Mouse (Mus musculus) ovary, postnatal 14 days (tissue): ENCODE measurements at regions not wholly inside any gene's neighbourhood (a gene's known extent, or its start where the extent isn't known, plus 50 kb on each side); places are given as distances from the start of the nearest gene placed in this dataset.
A peak's percentile ranks its signal among the peaks of the same experiment; 100 is the strongest.

ENCODE experiments used
- DNase-seq: peaks from one replicate; pipeline ENCODE4 v3.0.0; 2022; ENCODE audit warnings: low spot score

GRCm38 (mm10) chr2:80717979-80718378, 100.9 kb downstream of the Nup35 start:
- no peak for DNase-seq

GRCm38 (mm10) chr2:80724085-80724484, 107.0 kb downstream of the Nup35 start:
- no peak for DNase-seq

GRCm38 (mm10) chr2:80731324-80731723, 114.3 kb downstream of the Nup35 start:
- DNase-seq = no peak

DNA sequence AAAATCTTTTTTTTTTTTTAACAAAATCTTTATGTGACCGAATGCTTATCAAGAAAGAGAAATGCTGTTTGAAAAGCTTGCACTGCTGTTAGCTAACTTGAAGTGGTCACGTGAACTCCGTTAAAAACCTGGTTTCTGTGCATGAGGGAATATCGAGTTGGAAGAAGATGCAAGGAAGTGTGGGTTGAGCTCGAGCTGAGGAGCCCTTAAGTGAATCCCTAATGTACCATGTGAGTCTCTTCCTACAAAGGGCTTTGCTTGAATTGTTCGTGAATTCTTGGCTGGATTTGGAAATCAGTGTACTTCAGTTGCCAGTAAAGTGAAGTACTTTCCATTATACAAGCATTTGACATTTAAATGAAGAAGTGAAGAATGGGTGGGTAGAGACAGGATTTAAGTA, 129.7 kb downstream of the Nup35 start:
- no peak for DNase-seq

DNA sequence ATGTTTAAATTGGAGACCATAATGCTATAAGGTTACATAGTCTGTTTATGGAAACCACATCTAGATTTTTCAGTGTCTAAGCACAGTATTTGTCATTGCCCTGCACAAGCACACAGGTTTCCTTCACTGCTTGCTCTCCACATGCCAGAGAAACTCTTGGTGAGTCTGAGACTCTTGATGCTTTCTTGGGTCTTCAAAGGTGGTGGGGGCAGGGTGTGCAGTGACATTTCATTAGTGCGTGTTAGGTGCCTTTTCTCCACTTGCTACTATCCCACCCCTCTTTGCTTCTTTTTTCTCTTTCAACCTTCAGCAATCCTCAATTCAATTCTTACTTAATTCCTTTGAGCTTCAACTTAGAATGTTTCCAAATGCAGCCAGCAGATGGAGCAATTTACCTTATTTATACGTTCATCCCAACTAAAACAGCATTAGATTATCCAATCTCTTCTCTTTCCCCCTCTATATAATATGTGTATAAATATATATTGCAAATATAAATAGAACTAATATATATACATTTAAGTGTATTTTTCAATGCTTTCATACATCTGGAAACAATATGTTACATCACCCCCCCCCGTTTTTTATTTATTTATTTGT, 145.1 kb downstream of the Nup35 start:
- DNase-seq = peak; percentile 13

DNA sequence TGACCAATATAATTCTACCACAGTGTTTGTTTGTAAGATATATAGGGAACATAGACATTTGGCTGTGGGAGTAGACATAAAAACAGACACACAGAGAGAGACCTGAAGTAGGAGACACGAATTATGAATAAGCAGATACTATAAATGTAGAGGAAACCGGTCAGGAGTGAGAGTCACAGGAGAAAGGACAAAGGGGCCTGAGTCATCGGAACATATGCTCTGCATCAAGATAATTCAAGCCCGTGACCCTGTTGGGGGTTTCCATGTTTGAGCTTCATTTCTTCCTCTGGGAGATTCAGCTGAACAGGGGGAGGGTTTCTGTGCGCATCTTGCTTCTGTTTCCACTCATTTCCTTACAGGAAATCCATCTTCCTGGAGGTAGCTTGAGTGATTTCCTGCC, 154.1 kb downstream of the Nup35 start:
- no peak for DNase-seq

DNA sequence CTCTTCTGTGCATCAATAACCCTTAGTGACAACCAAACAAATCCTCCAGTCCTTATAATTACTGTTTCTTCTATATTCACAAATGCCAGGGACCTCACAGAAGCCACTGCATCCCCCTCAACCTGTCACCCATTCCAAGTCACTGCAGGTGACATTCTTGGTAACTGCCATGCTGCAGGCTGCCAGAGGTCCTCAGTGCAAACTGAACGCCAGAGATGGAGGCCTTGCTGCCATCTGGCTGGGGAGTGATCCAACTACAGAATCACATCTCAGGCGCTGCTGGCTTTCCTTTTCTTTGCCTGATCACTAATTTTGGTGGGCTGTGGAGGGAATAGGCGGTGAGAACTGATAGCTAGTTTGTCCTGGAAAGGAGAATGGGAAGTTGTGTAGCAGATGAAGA, 155.4 kb downstream of the Nup35 start:
- no peak for DNase-seq

- DNase-seq = no peak
These were observed 169.3 kb downstream of the Nup35 start for GRCm38 (mm10) chr2:80786370-80786769.

DNA sequence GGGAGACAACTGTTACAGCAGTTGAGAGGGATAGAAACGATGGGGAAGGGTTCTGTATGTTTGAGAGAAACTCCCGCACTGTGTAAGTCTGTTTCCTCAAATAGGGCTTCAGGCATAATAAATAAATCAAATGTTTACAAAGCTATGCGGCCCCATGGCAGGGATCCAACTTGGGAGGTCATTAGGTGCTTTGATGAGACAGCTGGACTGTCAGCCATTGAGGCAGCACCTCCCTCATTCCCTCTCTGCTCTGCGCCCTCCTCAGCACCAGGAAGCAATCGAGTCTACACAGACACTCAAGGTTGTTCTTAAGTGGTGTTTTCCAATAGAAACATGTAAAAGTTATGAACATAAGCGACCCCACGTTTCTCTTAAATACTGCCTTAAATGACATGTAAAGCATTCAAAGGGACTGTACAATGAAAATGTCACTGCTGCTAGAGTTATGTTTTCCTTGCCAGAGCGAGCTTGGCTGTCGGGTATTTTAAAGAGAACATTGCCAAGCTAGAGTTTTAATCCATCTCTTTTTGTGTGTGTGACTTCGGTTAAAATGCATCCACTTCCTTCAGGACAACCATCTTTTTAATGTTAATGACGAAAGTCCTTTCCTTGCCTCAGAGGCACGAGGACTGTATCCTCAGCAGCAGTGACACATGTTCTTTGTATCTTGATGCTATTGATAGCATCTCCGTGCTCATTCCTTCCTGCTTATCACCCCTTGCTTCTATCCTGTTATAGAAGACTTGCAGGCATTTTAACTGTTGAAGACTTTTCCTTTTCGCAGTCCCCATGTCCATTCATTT, 176.5 kb downstream of the Nup35 start:
- DNase-seq = no peak

DNA sequence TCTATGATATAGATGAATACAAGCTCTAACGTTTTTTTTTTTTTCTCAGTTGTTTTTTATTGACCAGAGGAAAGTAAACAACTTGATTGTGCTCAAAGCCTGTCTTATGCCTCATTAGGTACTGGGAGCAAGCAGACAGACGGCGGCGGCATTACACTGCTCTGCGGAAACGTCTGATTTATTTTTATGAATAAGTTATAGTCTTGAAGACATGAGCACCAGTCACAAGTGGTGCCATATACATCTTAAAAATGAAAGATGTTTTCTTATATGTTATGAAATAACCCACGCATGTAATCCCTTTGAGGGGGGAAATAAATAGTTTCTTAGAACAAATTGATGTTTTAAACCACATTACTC, 177.1 kb downstream of the Nup35 start:
- no peak for DNase-seq

GRCm38 (mm10) chr2:80819268-80819667, 202.2 kb downstream of the Nup35 start:
- DNase-seq = no peak

GRCm38 (mm10) chr2:80851056-80851455, 234.0 kb downstream of the Nup35 start:
- DNase-seq = no peak

DNA sequence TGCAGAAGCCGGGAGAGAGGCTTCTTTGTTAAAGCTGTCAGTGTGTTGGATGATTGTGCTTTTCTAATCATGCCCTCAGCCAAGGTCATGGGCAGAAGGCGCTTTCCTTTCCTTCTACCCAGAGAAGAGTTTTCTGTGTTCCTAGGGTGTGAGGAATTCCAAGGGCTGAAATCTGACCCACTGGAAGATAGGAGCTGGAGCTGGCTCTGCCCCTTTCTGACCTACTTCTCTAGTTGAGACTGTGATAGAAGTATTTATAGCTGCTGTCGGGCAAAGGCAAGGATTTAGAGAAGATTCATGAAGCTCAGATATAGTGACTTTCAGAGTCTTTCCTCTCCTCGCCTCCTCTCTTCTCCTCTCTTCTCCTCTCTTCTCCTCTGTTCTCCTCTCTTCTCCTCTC, 238.2 kb downstream of the Nup35 start:
- DNase-seq = no peak

GRCm38 (mm10) chr2:80870046-80870445, 253.0 kb downstream of the Nup35 start:
- DNase-seq = no peak

GRCm38 (mm10) chr2:80870458-80870857, 253.4 kb downstream of the Nup35 start:
- no peak for DNase-seq

- DNase-seq = no peak
These were observed 254.3 kb downstream of the Nup35 start for GRCm38 (mm10) chr2:80871356-80871755.

DNA sequence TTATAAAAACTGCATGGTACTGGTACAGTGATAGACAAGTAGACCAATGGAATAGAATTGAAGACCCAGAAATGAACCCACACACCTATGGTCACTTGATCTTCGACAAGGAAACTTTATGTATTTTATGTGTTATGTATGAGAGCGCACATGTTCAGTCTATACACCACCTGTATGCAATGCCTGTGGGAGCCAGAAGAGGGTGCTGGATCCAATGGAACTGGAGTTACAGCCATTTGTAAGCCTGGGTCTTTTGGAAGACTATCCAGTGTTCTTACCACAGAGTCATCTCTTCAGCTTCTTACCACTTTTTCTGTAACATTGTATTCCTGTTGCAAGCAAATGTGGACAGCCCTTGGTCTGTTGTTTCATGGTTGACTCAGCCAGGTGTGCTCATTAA, 261.4 kb downstream of the Nup35 start:
- no peak for DNase-seq

DNA sequence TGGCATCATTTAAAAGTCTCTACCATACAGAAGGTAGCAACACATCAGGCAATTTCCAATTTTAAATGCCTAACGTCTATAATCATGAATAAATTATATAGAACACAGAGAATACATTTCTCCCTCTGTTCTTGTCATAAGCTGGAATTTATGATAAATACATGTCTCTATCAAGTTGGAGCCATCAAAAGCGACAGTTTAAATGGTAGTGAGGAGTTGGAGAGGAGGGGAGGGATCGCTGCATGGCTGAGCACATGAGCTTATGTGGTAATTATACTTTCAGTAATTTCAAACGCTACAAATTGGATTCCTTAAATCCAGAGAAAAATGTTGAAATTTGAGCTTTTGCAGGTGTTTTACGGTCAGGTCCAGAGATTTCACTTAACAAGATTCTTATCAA, 267.2 kb downstream of the Nup35 start:
- no peak for DNase-seq

- DNase-seq = no peak
These were observed 285.0 kb downstream of the Nup35 start for GRCm38 (mm10) chr2:80902050-80902449.

- no peak for DNase-seq
These were observed 296.4 kb downstream of the Nup35 start for GRCm38 (mm10) chr2:80913478-80913877.

GRCm38 (mm10) chr2:80945521-80945920, 328.5 kb downstream of the Nup35 start:
- DNase-seq = no peak

DNA sequence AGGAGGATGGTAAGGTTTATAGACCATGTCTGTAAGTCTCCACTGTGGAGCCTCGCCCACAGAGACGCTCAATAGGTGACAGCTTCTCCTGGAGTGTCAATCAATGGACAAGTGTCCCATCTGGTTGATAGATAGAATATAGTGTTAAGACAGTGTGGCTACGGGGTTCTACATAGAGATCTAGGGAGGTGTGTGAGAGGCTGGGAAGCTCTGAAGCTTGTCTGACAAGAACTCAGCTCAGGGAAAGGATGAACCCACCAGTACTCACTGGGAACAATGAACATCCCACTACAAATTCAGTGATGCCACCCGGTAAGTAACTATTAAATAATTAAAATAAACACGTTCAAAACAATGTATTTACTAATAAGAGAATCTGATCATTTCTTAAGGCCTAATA, 349.7 kb downstream of the Nup35 start:
- no peak for DNase-seq

DNA sequence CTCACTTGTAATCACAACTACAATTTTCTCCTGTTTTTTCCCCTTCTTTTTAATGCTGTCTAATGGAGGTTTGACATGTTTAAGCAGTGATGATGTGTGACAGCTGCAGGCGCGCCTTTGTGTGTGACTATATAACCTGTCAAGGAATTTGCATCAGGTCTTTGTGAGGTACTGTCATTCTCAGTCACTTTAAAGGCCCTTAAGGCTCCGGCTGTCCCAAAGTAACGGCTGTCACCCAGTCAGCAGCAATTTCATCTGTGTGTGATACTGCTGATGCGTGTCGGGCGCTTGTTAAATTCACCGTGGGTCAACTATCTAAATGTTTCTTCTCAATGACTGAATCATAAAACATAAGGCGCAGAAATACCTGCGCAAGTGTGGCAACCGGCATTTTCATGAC, 350.2 kb downstream of the Nup35 start:
- DNase-seq = no peak

- peak; percentile 4 for DNase-seq
These were observed 352.3 kb downstream of the Nup35 start for GRCm38 (mm10) chr2:80969354-80969753.
